Mouse (Mus musculus): ENCODE results near the gene Ccn2. TPM values are rescaled to one million over a fixed set of nuclear protein-coding genes. Genes with fewer than 3 reads are reported as not detected.
A peak's percentile ranks its signal among the peaks of the same experiment; 100 is the strongest.

The Ccn2 gene
- 12.8 and 15.1 TPM in 2 replicates for polyA plus RNA-seq (2015; fragmentation: Nextera tagmentation; extraction: Ambion mirVana)

DNA sequence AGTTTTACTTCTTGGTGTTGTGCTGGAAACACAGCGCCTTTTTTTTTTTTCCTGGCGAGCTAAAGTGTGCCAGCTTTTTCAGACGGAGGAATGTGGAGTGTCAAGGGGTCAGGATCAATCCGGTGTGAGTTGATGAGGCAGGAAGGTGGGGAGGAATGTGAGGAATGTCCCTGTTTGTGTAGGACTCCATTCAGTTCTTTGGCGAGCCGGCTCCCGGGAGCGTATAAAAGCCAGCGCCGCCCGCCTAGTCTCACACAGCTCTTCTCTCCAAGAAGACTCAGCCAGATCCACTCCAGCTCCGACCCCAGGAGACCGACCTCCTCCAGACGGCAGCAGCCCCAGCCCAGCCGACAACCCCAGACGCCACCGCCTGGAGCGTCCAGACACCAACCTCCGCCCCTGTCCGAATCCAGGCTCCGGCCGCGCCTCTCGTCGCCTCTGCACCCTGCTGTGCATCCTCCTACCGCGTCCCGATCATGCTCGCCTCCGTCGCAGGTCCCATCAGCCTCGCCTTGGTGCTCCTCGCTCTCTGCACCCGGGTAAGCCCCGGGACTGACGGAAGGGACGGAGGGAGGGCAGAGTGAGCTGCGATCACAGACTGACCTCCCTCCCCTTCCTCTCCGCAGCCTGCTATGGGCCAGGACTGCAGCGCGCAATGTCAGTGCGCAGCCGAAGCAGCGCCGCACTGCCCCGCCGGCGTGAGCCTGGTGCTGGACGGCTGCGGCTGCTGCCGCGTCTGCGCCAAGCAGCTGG is at the start of gene Ccn2:
Gene Ccn2 (plus strand): TSS at position 193 of the 753 bp plus-strand sequence.
- peak within 1 kb of the TSS; percentile 63 for H3K4me2 ChIP-seq (ENCODE audit: low read depth, low read length)
- peak within 1 kb of the TSS; percentile 78 for H3K4me3 ChIP-seq (ENCODE audit: low read length)
- WGBS = under 1% methylated on average over 53 of the region's 53 CpGs

DNA sequence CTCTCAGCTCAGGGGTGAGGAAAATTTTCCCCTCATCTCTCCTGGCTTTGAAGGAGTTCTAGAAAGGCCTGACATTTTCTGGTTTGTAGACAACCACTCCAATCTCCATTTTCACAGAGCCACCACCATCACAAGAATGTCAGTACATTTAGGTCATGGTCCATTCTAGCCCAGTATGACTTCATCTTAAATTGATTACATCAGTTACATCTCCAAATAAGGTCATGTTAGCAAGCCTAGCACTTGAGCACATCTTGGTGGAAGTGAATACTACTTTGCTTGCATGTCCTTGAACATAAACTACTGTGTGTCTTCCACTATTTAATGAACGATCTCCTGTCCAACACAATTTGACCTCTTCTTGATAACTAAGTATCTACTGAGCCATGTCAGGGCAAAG is 42.4 kb upstream of the Ccn2 start:
- H3K36me3 ChIP-seq (ENCODE audit: control insufficient read depth, insufficient read depth, low read length) = no peaks in the 10 kb centered on the region
- no peak for ATAC-seq (ENCODE audit: low read depth)

More for the DNA sequence above, at the start of gene Ccn2:
- H3K9me3 ChIP-seq (ENCODE audit: control insufficient read depth, low read length) = no peaks in the 10 kb centered on the region
- peak; percentile 87 for ATAC-seq (ENCODE audit: low read depth)
- H3K27me3 ChIP-seq (ENCODE audit: control insufficient read depth, insufficient read depth, low read depth, low read length) = no peaks in the 10 kb centered on the region
- peak within 1 kb of the TSS; percentile 89 for H3K9ac ChIP-seq (ENCODE audit: low read length)
- H3K36me3 ChIP-seq (ENCODE audit: control insufficient read depth, insufficient read depth, low read length) = no peaks in the 10 kb centered on the region
- peak within 1 kb of the TSS; percentile 97 for H3K27ac ChIP-seq (ENCODE audit: low read length)
- peaks cover 44% of the 10 kb centered on the region for H3K4me1 ChIP-seq (replicated peaks; ENCODE audit: control insufficient read depth, insufficient read depth, low read length)

DNA sequence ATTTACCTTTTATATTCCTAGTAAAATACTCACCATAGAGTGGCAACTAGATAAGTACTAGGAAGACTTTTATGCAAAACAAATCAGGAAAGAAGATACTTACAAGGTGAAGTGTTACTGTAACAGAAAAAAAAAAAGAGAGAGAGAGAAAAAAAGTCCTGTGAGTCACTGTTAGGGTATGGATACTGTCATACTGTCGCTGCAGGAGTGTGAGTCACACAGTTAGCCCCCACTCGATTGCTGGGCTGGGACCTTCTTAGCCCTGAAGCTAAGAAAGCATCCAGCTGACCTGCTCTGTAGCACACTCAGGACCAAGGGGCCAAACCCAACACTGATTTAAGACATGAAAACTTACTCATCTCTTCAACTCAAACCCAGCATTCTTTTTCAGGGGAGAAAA is 41.2 kb upstream of the Ccn2 start:
- no peaks in the 10 kb centered on the region for H3K4me1 ChIP-seq (replicated peaks; ENCODE audit: control insufficient read depth, insufficient read depth, low read length)
- H3K9ac ChIP-seq (ENCODE audit: low read length) = no peak overlapping the region
- no peaks in the 10 kb centered on the region for H3K27me3 ChIP-seq (ENCODE audit: control insufficient read depth, insufficient read depth, low read depth, low read length)
- H3K4me3 ChIP-seq (ENCODE audit: low read length) = no peak overlapping the region
- no peaks in the 10 kb centered on the region for H3K9me3 ChIP-seq (ENCODE audit: control insufficient read depth, low read length)
- no peak for ATAC-seq (ENCODE audit: low read depth)
- WGBS = 50% methylated on average over 2 of the region's 2 CpGs
- H3K4me2 ChIP-seq (ENCODE audit: low read depth, low read length) = no peak overlapping the region
- H3K27ac ChIP-seq (ENCODE audit: low read length) = no peak overlapping the region
- no peaks in the 10 kb centered on the region for H3K36me3 ChIP-seq (ENCODE audit: control insufficient read depth, insufficient read depth, low read length)

More for the DNA sequence above, 42.4 kb upstream of the Ccn2 start:
- Histone ChIP-seq H3K4me2 (ENCODE audit: low read depth, low read length) (no peak overlapping the region), H3K9ac (ENCODE audit: low read length) (no peak overlapping the region), H3K9me3 (ENCODE audit: control insufficient read depth, low read length) (no peaks in the 10 kb centered on the region), H3K27me3 (ENCODE audit: control insufficient read depth, insufficient read depth, low read depth, low read length) (no peaks in the 10 kb centered on the region), H3K4me3 (ENCODE audit: low read length) (no peak overlapping the region), H3K27ac (ENCODE audit: low read length) (no peak overlapping the region), H3K4me1 (replicated peaks; ENCODE audit: control insufficient read depth, insufficient read depth, low read length) (no peaks in the 10 kb centered on the region)
- 57% methylated on average over 1 of the region's 1 CpGs for WGBS

DNA sequence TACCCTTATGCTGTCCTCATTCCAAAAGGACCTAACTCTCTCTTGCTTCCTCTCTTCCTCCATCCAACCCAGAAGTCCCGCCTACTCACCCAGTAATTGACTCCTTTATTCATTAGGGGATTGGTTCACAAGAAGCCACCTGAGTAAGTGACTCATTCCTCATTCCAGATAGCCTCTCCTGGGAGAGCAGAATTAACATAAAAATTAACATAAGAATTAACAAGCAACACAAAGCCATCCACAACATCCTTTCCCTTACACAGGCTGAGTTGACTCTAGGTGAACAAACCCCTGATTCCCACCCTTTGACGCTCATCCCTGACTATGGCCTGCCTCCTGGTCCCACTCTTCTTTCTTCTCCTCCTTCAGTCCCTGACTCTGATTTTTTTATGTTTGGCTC is 36.9 kb upstream of the Ccn2 start:
- no peaks in the 10 kb centered on the region for H3K9me3 ChIP-seq (ENCODE audit: control insufficient read depth, low read length)
- ATAC-seq (ENCODE audit: low read depth) = no peak
- no peak overlapping the region for H3K27ac ChIP-seq (ENCODE audit: low read length)
- H3K27me3 ChIP-seq (ENCODE audit: control insufficient read depth, insufficient read depth, low read depth, low read length) = no peaks in the 10 kb centered on the region
- no peaks in the 10 kb centered on the region for H3K4me1 ChIP-seq (replicated peaks; ENCODE audit: control insufficient read depth, insufficient read depth, low read length)
- WGBS = 84% methylated on average over 2 of the region's 2 CpGs
- H3K36me3 ChIP-seq (ENCODE audit: control insufficient read depth, insufficient read depth, low read length) = no peaks in the 10 kb centered on the region
- H3K4me3 ChIP-seq (ENCODE audit: low read length) = no peak overlapping the region
- H3K9ac ChIP-seq (ENCODE audit: low read length) = no peak overlapping the region
- H3K4me2 ChIP-seq (ENCODE audit: low read depth, low read length) = no peak overlapping the region

GRCm38 (mm10) chr10:24569691-24570420 is 25.4 kb upstream of the Ccn2 start:
- Histone ChIP-seq H3K27me3 (ENCODE audit: control insufficient read depth, insufficient read depth, low read depth, low read length) (no peaks in the 10 kb centered on the region), H3K4me2 (ENCODE audit: low read depth, low read length) (no peak overlapping the region), H3K36me3 (ENCODE audit: control insufficient read depth, insufficient read depth, low read length) (no peaks in the 10 kb centered on the region), H3K27ac (ENCODE audit: low read length) (peak overlapping the region; percentile 76), H3K9ac (ENCODE audit: low read length) (no peak overlapping the region), H3K4me1 (replicated peaks; ENCODE audit: control insufficient read depth, insufficient read depth, low read length) (peaks cover 17% of the 10 kb centered on the region), H3K9me3 (ENCODE audit: control insufficient read depth, low read length) (no peaks in the 10 kb centered on the region), H3K4me3 (ENCODE audit: low read length) (no peak overlapping the region)
- peak; percentile 88 for ATAC-seq (ENCODE audit: low read depth)
- WGBS = 49% methylated on average over 2 of the region's 2 CpGs

- H3K4me1 ChIP-seq (replicated peaks; ENCODE audit: control insufficient read depth, insufficient read depth, low read length) = peaks cover 17% of the 10 kb centered on the region
- ATAC-seq (ENCODE audit: low read depth) = no peak
- no peak overlapping the region for H3K4me2 ChIP-seq (ENCODE audit: low read depth, low read length)
- H3K4me3 ChIP-seq (ENCODE audit: low read length) = no peak overlapping the region
- WGBS = 57% methylated on average over 4 of the region's 4 CpGs
- no peak overlapping the region for H3K27ac ChIP-seq (ENCODE audit: low read length)
- H3K36me3 ChIP-seq (ENCODE audit: control insufficient read depth, insufficient read depth, low read length) = no peaks in the 10 kb centered on the region
- H3K27me3 ChIP-seq (ENCODE audit: control insufficient read depth, insufficient read depth, low read depth, low read length) = no peaks in the 10 kb centered on the region
- H3K9ac ChIP-seq (ENCODE audit: low read length) = no peak overlapping the region
- H3K9me3 ChIP-seq (ENCODE audit: control insufficient read depth, low read length) = no peaks in the 10 kb centered on the region
Measured at GRCm38 (mm10) chr10:24572044-24572960, 22.9 kb upstream of the Ccn2 start.

DNA sequence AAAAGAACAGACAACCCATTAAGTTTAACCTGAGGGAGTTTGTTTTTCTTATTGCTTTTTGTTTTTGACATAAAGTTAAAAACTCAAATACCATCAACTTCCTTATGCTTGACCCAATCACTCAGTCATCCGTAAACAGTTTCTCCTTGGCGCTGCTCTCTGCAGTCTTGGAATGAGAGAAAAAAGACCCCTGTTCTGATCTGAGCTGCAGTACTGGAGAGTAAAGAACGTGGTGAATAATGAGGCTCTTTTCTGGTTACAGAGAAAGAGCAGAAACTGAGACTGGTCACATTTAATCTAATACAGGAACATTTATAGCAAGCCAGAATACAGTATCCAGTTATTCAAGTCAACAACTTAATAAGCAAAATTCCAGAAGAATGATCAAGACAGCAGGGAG is 21.8 kb upstream of the Ccn2 start:
- Histone ChIP-seq H3K36me3 (ENCODE audit: control insufficient read depth, insufficient read depth, low read length) (no peaks in the 10 kb centered on the region), H3K9me3 (ENCODE audit: control insufficient read depth, low read length) (no peaks in the 10 kb centered on the region), H3K27ac (ENCODE audit: low read length) (no peak overlapping the region), H3K4me3 (ENCODE audit: low read length) (no peak overlapping the region), H3K9ac (ENCODE audit: low read length) (no peak overlapping the region), H3K4me2 (ENCODE audit: low read depth, low read length) (no peak overlapping the region), H3K27me3 (ENCODE audit: control insufficient read depth, insufficient read depth, low read depth, low read length) (no peaks in the 10 kb centered on the region), H3K4me1 (replicated peaks; ENCODE audit: control insufficient read depth, insufficient read depth, low read length) (peaks cover 17% of the 10 kb centered on the region)
- WGBS = 40% methylated on average over 3 of the region's 3 CpGs
- ATAC-seq (ENCODE audit: low read depth) = no peak

- no peaks in the 10 kb centered on the region for H3K36me3 ChIP-seq (ENCODE audit: control insufficient read depth, insufficient read depth, low read length)
- H3K4me3 ChIP-seq (ENCODE audit: low read length) = no peak overlapping the region
- ATAC-seq (ENCODE audit: low read depth) = no peak
- H3K27ac ChIP-seq (ENCODE audit: low read length) = no peak overlapping the region
- no peak overlapping the region for H3K4me2 ChIP-seq (ENCODE audit: low read depth, low read length)
- H3K4me1 ChIP-seq (replicated peaks; ENCODE audit: control insufficient read depth, insufficient read depth, low read length) = no peaks in the 10 kb centered on the region
- WGBS = 53% methylated on average over 3 of the region's 3 CpGs
- no peak overlapping the region for H3K9ac ChIP-seq (ENCODE audit: low read length)
- no peaks in the 10 kb centered on the region for H3K9me3 ChIP-seq (ENCODE audit: control insufficient read depth, low read length)
- no peaks in the 10 kb centered on the region for H3K27me3 ChIP-seq (ENCODE audit: control insufficient read depth, insufficient read depth, low read depth, low read length)
Measured at GRCm38 (mm10) chr10:24581076-24581475, 14.2 kb upstream of the Ccn2 start.

DNA sequence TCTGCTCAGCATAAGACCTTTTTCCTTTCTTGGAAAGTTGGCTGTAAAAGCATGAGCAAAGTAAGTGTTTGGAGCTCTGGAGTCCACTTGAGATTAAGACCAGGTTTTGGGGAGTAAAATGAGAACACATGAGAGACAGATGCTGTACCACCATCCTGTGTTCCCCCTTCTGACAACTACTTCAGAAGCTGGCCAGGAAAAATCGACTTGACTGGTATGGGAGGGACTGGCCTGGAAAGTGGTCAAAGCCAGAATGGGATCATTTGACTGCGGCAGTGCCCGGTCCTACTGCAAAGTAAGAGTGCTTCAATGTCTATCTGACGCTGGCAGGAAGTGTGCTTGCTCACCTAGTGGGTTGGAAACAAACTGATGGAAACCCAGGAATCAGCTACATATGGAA is 6.4 kb upstream of the Ccn2 start:
- H3K27ac ChIP-seq (ENCODE audit: low read length) = no peak overlapping the region
- no peak overlapping the region for H3K9ac ChIP-seq (ENCODE audit: low read length)
- H3K4me3 ChIP-seq (ENCODE audit: low read length) = no peak overlapping the region
- 73% methylated on average over 4 of the region's 4 CpGs for WGBS
- ATAC-seq (ENCODE audit: low read depth) = no peak
- peaks cover 20% of the 10 kb centered on the region for H3K4me1 ChIP-seq (replicated peaks; ENCODE audit: control insufficient read depth, insufficient read depth, low read length)
- no peak overlapping the region for H3K4me2 ChIP-seq (ENCODE audit: low read depth, low read length)
- H3K27me3 ChIP-seq (ENCODE audit: control insufficient read depth, insufficient read depth, low read depth, low read length) = no peaks in the 10 kb centered on the region
- H3K36me3 ChIP-seq (ENCODE audit: control insufficient read depth, insufficient read depth, low read length) = no peaks in the 10 kb centered on the region
- H3K9me3 ChIP-seq (ENCODE audit: control insufficient read depth, low read length) = no peaks in the 10 kb centered on the region
